Mouse (Mus musculus) heart, adult 9 months (tissue): ENCODE results near the gene Stat5a.

Source experiments
- DNase-seq, 2 experiments: peaks; one replicate each; pipeline ENCODE4 v3.0.0; 2022; ENCODE audit warnings: low spot score in 2 of 2

Gene Stat5a

DNA sequence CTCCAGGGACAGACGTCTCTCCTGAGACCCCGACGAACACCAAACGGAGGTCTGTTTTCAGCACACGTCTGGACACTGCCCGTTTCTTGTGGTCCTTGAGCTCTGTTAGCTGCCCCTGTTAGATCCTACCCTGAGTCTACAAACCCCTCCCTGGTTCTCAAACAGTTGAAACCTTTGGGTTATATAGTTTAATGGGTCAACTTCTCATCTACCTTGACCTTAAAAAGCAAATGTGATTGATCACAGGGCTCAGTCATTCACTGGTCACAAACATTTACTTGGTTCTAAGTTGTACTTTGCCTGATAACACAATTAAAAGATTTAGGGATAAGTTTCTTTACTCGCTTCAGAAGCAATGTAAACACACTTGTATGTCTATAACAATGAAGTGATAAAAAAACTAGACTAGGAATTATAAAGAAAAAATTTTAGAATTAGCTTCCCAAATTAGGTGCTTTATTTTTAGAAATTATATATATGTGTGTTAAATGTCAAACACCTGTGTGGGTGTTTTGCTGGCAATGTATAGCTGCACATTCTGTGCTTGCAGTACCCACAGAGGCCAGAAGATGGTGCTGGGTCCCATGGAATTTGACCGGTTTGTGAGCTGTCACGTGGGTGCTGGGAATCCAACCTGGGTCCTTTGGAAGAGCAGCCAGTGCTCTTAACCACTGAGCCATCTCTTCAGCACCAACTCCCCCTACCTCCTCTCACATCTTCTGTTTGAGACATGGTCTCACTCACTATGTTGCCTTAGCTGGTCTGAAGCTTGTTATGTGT lies 22.0 kb upstream of the Stat5a start:
- no peak for DNase-seq

DNA sequence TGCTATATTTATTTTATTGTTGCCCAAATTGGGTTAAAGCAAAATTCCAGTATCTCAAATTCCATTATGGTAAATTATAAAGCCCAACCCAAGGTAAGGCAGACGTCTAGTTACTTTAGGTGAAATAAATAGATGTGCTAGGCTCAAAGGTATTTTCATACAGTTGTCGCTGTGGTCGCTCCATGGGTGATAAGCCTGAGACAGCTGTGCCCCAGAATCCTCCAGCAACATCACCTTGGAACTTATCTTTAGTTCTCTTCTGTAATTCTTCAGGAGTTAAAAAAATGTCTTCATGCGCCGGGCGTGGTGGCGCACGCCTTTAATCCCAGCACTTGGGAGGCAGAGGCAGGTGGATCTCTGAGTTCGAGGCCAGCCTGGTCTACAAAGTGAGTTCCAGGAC lies 20.3 kb upstream of the Stat5a start:
- DNase-seq = no peak

DNA sequence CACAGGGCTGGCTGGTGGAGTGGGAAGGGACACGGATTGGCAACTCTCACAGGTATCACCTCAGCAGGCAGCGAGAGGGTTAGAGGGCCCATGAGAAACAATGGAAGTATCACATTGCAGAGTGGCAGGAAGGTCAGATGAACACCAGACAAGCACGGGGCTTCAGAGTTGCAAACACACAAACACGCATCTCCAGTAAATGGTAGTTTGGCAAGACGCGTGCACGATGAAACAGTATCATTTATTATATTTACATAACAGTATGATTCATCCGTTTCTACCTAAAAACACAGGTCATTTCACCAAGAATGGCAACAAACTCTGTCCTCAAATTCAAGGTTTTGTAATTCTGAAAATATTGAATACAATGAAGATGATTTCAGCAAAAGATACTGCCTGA lies 19.6 kb upstream of the Stat5a start:
- no peak for DNase-seq

DNA sequence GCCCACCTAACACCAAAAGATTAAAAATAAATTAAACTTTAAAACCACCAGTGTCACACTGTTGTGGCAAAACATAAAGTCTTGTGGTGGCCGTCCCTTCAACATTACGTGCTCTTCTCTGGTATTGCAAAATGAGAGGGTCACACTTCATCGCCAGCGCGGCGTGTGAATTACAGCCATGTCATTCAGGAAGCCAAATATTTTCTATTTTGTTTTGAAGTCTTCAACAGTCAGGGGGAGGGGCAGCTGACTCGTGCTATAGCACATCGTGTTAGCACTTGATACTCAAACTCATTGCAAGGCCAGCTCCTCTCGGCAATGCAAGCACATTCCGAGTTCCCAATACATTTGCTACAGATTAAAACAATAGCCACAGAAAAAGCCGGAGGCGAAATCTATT lies 18.3 kb upstream of the Stat5a start:
- DNase-seq = no peak

DNA sequence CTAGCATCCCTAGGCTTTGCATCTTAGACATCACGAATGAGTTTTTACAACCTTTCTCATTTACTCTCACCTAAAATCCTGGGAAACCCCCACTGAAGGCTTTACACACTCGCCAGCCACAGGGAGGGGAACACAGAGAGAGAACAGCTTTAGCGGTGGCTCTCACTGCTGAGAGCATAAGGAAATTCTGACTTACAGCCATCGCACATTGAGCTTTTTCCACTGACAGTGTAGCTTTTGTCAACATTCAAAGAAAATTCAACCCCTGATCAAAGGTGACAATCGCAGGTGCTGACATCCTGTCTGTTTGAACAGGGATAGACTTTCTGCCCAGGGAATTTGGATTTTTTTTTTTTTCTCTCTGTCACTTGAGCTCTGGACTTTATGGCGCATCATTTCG lies 17.1 kb upstream of the Stat5a start:
- DNase-seq = no peak

DNA sequence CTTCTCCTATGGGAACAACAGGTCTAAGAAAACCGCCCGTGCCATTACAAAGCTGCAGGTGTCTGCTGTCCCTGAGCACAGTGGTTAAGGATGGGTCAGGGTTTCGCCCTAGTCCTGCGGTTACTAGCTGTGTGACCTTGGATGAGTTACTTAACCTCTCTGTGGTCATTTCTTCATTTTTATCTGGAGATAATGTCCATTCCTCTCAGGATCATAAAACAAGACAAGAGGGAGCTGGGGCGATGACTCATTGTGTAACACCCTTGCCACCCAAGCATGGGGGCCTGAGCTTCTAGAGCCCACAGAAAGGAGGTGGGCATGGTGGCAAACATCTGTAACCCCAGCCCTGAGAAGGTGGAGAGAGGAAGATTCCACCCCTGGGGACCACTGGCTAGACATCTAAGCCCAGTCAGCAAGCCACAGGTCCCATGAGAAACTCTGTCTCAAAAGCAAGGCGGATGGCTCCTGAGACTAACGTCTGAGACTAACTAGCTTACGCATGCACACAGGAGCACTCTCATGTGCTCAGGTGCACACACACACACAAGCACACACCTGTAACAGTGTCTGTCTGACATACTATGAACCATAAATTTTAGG lies 16.0 kb upstream of the Stat5a start:
- no peak for DNase-seq

DNA sequence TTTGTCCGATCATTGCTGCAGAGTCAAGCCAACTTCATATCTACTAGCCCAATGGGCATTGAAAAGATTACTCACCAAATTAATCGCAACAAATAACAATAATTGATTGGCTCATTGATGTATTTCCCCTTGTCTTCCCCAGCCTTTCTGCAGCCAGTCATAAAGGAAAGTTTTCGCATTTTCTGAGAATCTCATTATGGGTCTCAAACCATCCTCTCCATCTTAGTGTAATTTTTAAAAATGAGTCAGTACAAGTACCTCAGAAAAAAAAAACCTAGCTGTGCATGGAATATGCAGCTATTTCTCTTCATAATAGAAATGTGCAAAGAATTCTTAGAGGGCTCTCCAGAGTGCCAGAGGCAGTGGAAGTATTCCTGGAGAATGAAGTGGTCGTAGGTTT lies 15.0 kb upstream of the Stat5a start:
- no peak for DNase-seq

DNA sequence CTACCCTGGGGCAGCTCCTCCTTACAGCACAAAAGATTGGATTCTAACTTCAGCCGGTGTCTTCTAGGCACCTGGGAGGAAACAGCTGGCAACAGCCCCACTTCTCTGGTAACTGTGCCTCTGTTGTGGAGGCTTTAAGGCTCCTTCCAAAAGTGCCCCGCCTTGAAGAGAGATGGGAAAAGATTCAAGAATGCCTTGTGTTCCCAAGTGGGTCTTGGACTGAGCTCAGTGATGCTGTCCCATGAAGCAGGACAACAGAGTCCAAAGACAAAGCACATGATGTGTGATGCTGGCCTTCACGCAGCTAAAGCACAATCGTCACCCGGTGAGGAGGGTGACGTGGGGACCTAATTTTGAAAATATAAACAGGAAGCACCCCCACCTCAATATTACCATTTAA lies 13.4 kb upstream of the Stat5a start:
- DNase-seq = no peak

DNA sequence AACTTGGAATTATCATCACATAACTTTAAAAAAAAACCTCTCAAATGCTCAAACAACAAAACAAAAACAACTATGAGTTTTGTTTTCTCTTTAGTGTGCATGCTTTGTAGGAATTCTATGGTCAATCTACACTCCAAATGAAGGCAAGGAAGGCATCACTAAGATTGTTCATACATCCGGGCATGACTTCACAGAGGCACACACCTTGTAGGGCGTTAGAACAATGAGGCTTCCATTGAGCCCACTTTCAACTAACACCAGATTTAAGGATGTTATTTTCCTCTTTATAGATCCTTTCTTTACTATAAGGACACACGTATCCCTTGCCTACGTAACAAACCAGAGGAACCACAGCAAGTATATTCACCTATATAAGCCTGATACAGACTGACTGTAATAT lies 11.6 kb upstream of the Stat5a start:
- no peak for DNase-seq

DNA sequence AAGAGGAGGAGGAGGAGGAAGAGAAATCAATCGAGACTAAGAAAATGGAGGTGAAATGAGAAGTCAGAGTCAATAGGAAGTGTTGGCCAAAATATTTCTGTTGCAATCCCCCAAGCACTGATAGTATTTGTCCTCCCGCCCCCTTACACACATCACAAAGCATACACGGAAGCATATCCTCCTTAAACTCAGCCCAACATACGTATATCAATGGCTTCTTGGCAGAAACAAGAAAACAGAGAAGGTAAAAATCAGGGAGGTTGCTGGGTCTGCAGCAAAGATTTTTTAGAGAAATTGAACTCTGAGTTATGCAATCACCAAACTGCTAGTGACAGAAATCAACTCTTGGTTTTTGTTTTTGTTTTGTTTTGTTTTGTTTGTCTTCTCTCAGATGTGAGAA lies 11.1 kb upstream of the Stat5a start:
- no peak for DNase-seq

DNA sequence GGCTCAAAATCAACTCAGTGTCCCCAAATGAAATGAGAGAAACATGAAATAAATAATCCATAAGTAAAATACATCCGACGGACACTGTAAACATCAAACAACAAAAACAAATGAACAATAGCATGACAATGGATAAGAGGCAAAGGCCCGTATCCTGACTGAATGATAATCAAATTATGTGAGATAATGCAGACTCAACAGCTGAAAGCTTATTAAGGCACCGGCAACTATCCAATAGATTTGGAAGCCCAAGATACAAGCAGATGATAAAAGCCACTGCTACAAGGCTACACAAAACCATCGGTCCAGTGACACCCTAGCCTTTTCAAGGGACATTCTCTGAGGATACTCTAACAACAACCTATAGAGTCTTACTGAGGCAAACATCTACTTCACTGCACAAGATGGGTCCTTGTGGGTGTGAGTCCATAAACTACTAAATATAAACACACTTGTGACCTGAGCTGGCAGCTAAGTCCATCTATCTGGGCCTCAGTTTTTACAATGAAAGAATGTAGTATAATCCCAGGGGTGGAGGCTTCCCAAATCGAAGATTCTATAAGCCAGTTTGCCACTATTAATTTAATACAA lies 10.3 kb upstream of the Stat5a start:
- DNase-seq = no peak

DNA sequence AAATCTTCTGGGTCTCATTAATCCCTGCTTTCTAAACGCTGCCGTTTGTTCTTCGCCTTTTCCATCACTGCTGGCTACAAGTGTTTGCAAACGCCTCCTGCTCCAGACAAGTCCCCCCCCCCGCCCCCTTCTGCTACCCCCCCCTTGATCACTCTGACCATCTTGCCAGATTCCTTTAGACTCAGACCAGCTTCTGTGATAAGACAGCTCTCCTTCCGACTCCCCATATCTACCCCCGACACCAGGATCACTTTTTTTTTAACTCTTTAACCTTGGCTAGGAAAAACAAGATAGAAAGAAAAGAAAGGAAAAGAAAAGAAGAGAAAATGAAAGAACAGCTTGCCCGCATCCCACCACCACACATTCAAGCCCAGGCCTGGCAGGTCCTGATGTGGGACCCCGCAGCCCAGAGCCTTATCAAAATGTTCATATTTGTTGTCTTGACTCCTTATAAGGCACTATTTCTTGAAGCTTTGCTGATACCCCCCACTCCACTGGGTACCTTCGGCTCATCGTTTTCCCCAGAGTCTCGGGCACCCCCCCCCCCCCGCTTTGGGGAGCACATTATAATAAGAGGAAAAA lies 9.6 kb upstream of the Stat5a start:
- DNase-seq = no peak

DNA sequence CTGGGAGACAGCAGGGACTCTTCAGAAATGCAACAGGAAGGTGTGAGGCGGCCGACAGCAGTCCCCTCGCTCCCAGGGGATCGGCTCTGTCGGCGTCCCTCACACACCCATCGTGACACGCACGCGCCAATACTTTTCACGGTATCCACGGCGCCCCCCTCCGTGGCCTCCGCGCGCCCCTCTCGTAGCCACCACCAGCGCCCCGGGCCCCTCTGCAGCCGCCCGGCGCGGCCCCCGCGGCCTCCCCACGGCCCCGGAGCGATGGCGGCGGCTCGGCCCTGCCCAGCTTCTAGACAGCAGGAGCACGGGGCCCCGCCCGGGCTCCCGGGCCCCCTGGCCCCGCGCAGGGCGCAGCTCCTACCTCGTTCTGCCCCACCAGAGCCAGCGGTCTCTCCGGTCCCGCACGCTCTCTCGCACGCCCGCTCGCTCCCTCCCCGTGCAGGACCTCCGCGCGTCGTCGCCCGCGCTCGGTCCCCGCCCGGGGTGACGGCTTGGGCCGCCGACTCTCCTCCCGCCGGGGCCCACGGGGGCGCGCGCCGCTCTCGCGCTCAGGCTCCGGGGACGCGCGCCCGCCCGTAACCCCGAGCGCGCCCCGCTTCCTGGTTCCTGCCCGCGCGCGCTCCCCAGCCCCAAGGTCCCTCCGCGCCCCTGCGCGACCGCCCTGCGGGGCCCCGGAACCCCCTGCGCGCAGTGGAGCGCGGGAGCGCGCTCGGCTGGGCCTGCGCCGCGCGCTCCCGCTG lies 8.9 kb upstream of the Stat5a start, which contains the start of gene Stat5b:
Gene Stat5b (minus strand): TSS at position 687 of the 740 bp plus-strand sequence.
- DNase-seq = peak; percentile 84 to 86

DNA sequence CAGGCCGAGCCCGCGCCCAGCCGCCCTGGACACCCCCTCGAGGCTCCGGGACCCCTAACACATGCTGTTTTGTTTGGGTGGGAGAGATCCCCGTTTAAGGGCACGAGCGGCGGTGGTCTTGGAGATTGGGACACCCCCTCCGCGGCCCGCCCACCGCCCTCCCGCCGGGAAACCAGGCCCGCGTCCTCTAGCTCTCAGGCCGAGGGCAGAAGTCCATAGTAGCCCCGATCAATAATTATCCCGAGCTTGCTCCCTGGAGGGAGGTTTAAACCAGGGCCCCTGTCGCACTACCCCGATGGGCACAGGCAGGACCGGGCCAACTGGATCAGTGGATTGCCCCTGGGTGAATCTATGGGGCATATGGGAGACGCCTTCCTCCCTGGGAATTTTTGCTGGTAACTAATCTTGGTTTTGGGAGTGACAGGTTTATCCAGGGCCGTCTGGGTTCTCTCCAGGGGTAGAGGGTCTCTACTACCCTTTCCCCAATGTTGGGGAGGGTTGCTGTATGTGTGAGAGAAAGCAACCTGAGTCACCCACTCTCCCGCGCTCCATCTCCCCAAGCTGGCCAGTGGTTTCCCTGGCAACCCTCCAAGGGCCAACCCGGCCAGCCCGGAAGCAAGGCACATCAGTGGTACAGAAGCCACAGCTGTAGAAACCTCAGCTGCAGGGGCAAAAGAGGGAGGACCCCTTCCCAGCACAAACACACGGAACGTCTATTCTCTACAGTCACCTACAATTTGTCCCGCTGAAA lies 8.2 kb upstream of the Stat5a start:
- peak; percentile 69 to 77 for DNase-seq

DNA sequence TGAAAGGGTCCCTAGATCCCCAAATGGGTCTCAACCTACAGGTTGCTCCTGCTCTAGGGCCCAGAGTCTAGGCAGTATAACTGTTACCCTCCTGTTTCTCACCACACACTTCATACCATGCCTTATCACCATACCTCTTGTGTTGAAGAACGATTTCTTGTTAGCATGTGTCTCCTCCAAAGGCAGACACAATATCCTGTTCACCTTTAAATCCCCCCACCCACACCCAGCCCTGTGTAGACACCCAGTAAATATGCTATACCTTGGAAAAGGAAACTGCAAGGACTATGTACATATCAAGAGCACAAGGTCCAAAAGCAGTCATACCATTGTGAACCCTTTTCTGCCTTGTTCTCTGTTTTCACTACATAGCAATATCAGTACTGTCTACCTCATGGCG lies 7.1 kb upstream of the Stat5a start:
- DNase-seq = no peak

DNA sequence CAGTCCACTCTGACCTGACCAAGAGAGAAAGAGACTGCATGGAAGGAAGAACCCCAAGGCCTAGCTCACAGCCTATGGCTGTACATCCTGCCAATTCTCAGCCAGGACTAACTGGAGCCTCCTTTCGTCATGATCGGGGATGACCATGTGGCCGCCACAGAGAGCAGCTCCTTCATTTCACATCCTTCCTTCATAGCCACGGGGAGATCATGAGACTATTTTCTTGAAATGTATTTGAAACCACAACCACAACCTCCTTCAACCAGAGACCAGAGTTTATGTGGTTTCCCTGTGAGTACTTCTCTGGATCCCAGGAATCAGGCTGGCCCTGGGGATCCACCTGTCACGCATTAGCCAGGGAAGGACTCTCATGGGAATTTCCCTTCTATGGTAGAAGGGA lies 6.1 kb upstream of the Stat5a start:
- no peak for DNase-seq

DNA sequence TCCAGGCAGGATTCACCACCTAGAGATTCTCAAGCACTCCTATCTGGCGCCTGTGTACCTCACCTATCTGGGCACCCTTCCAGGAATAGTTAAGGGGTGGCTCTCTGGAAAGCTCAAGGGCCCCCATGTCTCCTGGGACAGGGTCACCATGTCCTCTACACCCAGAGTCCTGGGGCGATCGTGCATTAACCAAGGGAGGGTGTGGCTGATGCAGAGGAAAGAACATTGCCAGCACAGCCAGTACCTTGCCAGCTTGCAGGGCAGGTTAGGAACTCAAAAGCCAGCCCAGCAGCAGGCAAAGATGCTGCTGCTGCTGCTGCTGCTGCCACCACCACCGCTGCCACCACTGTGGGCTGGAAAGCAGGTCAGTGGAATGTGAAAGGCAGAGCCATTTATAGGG lies 4.9 kb upstream of the Stat5a start:
- DNase-seq = no peak

DNA sequence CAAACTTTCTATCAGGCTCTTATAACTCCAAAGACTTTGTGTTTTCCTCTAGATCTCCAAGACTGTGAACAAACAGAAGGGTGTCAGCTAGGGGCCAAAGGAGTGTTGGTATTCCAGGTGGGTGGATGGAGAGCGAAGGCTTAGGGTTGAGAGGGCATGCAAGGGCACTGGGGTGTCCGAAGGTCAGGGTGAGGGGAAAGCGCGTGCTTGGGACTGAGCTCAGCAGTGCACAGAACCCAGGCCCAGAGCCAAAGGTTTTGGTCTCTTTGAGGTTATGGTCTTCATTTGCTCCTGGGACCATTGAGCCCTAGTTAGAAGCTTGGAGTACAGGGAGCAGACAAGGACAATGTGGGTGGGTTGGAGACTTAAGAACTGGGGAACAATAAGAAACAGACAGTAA lies 4.0 kb upstream of the Stat5a start:
- no peak for DNase-seq

DNA sequence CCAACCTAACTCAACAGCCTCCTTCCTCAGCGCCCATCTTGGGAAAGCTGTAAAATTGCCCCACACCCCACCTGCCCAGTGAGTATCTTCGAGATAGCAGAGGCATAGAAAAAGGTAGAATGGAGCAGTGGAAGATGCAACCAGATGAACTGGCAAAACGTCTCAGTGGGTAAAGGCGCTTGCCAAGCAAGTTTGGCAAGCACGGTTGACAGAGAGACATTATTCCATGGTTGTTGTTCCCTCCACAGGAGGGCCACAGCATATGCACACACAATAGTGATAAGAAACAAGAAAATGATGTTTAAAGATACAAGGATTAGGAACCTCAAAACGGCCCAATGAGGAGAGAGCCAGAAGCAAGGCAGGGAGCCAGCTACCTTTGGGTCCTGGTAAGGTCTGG lies 1.2 kb upstream of the Stat5a start:
- DNase-seq = no peak

DNA sequence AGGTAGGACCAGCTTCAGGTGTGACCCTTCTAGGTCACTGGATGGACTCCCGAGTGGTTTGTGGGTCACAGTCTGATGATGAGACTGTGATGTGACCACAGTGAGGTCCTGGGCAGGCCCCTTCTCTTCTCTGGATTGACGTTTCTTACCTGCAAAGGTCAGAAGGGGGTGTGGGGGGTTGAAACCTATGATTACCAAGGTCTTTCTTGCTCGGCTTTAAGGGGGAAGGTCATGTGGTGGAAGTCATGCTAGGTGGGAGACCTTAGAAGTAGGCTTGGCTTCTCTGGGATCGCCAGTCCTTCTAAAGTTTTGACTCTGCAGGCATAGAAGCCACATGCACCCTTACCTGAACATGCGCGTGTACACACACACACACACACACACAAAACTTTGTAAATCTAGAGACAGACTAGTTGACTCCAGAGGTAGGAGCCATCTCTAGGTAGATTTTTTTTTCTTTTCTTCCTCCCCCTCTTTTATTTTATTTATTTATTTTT lies 476 bp downstream of the Stat5a start:
- DNase-seq = no peak
